Mouse (Mus musculus) neural tube, embryonic 10.5 days (tissue): ENCODE data around the gene Il4i1.

Source experiments
- DNase-seq: peaks from one replicate; pipeline ENCODE4 v3.0.0-alpha.2; 2017; ENCODE audit warnings: low spot score; ENCODE audit errors: extremely low spot score

Gene Il4i1

DNA sequence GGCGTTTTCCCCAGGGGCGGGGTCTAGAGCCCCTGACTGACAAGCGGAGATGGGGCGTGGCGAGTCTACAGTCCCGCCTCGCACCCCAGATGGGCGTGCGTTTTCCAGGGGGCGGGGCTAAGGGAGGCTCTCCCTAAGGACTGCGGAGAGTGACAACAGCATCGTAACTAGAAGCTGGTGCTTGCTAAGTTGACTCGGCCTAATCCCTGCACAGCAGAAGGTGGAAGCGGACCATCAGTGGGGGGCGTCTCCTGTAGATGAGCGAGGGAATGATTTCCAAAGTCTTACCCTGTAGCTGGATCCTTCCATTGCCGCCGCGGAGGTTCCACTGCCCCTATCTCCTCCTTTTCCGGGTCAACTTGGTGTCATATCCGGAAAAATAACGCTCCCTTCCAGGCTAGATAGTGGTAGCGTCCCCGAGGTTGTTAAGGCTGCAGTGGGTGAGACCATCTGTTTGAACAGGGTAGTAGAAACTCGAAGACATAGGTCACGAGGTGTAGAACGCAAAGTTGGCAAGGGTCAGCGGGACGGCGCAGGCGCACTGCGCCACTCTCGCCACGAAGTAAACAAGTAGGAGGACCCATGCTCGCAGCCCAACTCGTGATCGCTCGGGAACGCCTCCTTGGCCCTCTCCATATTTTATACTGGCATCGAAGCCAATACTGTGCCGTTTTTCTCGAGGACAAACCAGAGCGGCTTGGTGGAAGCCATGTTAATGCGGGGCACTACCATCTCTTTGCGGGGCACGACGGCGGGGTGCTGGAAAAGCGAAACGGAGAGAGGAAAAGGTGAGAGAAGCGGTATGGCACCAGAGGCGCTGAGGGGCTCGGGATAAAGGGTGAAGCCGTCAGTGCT is 32.6 kb downstream of the Il4i1 start, which contains the start of the genes Akt1s1 and Tbc1d17:
Gene Akt1s1, plus strand, starts transcription at position 431 of the 855 bp plus-strand sequence.
Gene Tbc1d17, minus strand, starts transcription at position 519 of the 855 bp plus-strand sequence.
- DNase-seq: peak; percentile 94

DNA sequence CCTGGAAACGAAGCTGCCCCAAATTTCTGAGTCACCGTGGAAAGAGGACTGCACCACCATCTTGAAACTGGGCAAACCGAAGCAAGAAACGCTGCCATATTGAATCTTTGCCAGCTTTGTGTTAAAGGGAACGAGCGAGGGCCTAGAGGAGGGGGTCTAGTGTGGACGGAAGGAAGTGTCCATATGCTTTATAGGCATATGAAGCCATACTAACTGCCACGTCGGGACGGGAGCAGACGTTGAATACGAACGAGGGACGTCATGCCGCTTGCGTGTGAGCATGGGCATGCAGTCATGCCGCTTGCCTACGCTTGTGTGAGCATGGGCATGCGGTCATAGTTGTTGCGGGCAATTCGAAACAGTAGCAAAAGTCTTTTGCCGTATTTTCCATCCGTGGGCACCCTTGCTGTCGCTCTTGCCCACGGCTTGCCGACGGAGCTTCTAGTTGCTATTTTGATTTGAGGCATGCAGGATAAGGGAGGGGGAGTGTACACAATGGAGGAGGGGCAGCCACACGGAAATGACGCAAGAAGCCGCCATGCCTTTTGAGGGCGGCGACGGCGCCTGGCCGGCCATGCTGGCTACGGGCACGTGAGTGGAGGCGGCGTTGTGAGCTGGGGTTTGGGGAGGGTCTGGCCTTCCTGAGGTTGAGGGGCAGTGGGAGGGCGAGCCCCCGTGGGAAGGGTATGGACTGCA is 33.4 kb downstream of the Il4i1 start:
- DNase-seq: peak; percentile 90

DNA sequence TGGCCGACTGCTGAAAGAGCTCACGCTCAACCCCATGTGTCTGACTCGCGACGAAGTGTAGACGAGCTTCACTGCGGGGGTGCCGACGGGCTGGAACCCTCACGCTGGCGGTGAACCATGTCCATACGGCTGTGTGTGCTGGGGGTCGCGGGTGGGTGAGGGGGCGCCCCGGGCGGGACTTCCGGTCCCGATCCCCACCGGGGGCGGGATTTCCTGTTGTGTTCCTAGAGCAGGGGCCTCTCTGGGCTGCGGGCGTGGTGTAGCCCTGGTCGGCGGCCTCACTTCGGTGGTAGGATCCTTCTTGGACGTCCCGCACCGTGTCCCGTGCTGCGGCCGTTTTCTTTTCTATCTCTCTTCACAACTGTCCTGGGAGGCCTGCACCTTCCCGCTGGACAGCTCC is 34.0 kb downstream of the Il4i1 start:
- peak; percentile 79 for DNase-seq

DNA sequence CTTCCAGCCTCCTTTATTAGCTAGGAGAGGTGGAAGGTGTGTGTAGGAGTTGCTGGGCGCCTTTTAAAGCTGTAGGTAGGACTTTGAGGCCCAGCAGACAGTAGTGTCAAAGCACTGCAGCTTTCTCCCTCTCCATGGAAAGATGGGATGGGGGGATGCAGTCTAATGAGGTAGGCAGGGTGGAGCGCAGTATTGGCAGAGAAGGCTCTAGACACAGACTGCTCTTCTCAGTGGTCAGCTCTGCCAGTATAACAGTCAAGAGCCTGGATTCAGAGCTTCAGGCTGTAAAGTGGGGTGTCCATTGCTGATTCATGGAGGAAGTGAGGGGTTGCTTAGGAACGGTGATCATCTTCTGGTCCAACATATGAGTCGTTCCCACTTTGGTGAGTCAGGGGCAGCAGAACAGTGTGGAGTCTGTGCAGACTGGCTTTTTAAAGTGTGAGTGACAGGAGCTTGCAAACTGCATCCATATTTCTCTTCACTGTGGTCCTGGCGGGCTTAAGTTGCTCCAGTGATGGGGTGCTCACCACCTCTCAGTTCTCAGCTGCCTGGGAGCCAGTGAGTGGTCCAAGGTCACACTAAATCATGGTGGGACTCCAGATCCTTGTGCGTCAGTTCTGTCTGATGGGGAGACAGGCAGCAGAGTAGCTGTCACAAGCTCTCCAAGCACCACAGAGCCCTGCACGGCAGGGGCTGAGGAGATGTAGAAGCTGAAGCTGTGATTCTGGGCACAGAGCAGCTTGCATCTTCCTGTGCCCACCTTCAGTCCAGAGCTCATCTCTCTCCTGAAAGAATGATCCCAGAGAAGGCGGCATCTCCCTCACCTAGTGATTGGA is 34.8 kb downstream of the Il4i1 start:
- no peak for DNase-seq

DNA sequence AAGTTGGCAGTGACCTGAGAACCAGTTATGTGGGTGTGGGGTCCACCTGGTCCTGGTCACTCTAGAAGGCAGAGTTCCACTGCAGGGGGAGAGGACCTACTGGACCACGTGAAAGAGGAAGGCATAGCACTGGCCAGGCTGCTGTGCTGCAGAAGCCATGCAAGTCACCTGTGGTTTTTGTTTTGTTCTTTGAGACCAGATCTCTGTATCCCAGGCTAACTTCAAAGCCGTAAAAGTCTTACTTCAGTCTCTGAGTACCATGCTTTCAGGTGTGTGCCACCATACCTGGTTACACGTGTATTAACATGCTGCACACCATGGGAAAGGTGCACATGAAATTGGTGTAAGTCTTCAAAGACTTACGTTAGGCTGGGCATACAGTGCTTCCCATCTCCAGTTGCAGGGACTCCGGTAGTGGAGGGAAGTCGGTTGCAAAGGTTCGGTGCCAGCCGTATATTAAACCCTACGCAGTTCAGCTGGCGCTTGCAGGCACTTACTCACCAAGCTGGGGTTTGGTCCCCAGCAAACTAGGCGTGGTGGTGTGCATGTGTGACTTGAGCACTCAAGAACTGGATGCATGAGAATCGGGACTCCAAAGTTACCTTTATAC is 35.5 kb downstream of the Il4i1 start:
- DNase-seq: no peak

DNA sequence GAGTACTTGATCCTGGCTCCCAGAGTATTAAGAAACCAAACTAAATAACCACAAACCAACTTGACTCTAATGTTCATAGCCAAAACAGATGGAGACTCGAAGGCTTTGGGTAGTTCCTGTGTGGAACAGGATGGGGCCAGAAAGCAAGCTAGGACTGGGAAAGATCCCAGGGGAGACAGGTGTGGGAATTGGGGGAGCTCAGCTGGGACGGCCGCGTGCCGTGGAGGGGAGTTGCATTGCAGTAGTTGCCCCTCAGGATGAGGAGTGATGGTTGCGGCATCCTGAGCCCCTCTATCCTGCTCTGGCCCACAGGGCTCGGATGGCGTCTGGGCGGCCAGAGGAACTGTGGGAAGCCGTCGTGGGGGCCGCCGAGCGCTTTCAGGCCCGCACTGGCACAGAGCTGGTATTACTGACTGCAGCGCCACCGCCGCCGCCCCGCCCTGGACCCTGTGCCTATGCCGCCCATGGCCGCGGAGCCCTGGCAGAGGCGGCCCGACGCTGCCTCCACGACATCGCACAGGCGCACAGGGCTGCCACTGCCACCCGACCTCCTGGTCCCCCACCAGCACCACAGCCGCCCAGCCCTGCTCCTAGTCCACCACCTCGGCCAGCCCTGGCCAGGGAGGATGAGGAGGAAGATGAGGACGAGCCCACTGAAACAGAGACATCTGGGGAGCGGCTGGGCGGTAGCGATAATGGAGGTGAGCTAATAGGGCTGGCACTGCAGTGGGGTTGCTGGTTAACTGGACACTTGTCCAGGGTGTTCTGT is 36.3 kb downstream of the Il4i1 start:
- no peak for DNase-seq

DNA sequence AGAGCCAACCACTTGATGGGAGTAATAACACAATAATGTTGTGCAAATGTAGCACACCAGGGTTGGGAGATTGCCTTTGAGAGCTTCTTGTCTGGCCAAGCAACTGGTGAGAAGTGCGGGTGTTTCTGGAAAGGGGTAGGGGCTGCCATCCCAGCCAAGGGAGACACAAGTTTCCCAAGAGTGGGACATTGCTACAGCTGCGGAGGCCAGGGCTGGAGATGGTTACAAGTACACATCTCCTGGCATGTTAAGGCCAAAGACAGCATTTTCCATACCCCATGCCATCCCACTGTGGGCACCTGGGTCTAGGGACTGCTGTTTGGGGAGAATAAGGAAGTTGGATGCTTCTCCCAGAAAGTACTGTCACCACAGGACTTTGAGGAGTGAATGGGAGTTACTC is 36.9 kb downstream of the Il4i1 start:
- DNase-seq: no peak

DNA sequence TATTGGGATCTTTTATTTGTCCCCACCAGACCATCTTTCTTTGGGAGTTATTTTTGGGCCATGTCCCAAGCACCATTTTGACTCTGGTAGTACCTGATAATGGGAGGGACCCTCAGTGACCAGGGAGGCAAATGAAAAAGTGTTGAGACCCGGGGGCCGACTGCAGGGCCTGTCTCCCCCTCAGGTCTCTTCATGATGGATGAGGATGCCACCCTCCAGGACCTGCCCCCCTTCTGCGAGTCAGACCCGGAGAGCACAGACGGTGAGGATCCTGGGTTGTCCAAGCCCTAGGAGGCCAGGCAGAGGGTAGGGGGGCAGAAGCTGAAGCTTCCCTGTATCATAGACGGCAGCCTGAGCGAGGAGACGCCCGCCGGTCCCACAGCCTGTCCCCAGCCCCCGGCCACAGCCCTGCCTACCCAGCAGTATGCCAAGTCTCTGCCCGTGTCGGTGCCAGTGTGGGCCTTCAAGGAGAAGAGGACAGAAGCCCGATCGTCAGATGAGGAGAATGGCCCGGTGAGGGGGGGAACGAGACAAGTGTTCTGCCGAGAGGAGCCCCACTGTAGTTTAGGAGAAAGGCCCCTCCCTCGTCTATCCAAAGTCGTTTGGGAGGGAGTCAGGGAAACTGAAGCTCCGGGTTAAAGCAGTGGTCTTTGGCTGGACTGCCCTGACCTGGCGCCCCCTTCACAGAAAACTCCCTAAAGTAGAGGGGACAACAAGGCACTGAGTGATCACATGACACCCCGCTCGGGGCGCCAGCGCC is 37.6 kb downstream of the Il4i1 start:
- DNase-seq: no peak

DNA sequence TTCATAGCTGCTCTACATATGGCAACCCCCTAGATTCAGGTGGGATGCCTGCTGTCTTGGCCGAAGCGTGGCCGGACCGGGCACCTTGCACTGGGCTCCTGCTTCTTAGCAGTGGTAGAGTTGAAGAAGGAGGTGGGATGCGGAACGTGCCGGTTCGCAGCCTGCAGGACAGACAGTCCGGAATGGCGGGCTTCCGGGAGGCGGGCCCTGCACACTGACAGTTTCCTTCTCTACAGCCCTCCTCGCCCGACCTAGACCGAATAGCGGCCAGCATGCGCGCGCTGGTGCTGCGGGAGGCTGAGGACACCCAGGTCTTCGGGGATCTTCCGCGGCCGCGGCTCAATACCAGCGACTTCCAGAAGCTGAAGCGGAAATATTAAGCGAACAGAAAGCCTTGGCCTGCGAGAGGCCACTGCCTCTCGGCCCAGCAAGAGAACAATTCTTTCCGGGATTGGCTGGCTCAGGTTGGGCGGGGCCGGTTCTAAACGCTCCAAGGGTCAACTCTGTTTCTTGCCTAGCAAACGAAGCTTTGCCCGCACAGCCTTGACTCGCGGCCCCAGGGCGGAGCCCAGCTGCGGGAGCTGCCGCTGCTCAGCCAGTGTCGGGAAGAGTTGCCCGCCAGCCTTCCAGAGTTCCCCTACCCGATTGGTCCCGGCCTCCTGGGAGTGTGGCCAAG is 38.3 kb downstream of the Il4i1 start:
- peak; percentile 76 for DNase-seq

DNA sequence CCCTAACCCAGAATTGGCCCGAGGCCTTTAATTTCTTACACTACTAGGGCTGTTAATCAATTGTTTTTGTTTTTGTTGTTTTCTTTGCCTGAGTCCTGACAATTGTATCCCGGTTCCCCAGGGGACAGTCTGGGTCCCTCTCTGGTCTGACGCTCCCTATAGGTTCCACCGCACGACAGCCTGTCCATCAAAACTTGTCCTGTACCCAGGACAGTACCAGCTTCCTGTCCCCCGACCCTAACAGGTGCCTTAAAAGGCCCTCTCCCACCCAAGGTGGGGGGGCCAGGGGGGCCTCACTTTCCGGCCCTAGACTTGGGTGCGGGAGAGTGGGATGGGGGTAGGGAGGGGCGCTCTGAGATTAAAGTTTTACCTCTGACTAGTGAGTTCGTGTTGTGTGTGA is 38.8 kb downstream of the Il4i1 start:
- DNase-seq: no peak

DNA sequence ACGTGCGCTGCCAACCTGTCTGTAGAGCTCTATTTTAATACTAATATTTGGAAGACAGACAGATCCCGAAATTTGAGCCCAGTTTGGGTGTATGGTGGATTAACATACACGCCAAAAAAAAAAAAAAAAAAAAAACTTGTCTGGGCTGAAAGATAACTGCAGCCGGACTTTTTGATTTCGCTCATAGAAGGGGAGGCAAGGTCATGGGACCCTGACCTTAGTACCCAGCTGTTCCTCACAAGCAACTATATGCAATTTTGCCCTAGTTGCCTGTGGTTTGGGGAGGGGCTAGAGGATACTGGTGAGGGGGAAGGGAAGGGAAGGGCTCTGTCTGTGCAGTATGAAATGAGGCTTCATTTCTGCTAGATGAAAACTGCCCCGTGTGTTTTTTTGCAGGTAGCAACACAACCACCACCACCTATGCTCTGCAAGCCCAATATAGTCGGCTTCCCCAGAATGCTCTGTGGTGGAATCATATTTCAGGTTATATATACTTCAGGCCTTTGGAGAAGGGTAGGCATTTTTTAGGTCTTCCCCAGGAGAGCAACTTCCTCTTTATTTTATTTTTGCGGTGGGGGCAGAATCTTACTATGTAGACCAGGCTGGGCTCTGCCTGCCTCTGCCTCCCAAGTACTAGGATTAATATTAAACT is 40.2 kb downstream of the Il4i1 start:
- no peak for DNase-seq

DNA sequence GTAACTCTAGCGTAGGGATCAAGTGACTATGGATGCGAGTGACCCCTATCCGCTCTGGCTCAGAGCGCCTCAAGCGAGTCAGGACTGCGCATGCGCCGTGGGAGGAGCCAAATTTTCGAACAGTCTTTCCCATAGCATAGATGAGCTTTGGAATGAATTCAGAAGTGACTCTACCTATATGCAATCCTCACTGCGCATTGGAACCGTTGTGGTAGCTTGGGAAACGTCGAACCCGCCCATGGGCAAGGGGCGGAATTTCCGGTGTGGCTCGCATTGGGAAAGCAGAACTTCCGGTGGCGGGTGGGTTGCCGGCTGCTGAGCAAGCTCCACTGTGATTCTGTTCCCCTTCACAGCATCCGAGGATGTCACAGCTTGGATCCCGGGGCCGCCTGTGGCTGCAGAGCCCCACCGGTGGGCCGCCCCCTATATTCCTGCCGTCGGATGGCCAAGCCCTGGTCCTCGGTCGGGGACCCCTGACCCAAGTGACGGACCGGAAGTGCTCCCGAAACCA is 40.9 kb downstream of the Il4i1 start, which contains the start of gene Pnkp:
Gene Pnkp, plus strand, starts transcription at position 98 of the 511 bp plus-strand sequence.
- DNase-seq: peak; percentile 91

DNA sequence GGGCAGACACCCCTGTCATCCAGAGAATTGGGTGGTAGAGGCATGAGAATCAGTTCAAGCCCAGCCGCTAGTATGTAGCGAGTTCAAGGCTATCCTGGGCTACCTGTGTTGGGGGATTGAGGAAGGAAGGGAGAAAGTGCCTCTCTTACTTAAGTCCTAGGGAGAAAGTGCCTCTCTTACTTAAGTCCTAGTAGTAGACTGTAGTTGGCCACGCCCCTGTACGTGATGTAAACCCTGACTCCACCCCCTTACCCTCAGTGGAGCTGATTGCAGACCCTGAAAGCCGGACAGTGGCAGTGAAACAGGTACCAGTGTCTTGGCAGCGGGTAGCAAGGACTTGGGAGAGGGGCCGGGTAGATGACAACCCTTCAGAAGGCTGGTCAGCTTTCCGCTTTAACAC is 41.7 kb downstream of the Il4i1 start:
- DNase-seq: no peak

DNA sequence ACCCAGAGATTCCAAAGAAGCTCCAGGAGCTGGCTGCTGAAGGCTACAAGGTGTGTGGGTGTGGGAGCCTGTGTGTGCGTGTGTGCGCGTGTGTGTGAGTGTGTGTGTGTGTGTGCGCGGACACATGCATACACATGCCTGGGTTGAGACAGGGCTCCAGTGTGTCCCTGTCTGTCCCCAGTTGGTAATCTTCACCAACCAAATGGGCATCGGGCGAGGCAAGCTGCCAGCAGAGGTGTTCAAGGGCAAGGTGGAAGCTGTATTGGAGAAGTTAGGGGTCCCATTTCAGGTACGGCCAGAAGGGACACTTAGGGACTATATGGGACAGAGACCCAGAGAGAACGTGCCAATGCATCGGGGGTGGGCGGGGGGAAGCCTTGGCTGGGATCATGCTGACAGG is 43.7 kb downstream of the Il4i1 start:
- DNase-seq: no peak

DNA sequence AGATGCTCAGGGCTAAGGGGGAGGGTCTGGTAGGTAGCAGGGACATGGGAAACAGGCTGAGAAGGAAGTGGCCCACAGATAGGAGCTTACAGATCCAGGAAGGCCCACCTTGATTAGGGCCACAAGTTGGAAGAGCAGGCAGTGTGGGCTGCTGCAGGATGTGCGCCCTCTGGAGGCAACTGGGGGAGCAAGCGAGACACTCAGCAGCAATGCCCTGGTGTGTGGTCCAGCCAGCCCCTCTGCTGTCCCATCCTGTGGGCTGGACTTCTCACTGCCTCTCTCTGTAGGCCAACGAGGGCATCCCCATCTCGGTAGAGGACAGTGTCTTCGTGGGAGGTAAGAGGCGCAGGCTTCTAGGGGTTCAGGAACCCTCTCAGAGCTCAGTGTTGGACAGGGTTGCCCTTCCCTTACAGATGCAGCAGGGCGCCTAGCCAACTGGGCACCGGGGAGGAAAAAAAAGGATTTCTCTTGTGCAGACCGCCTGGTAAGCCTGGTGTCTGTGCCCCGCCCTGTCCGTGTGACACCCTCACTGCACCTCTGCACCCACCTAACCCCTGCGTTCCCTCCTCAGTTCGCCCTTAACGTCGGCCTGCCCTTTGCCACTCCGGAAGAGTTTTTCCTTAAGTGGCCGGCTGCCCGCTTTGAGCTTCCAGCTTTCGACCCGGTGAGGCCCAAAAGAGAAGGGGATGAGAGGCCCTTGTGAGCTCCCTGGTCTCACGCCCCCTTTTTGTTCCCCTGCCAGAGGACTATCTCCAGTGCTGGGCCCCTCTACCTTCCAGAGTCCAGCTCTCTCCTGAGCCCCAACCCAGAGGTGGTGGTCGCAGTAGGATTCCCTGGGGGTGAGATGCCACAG is 44.6 kb downstream of the Il4i1 start:
- DNase-seq: peak; percentile 76

DNA sequence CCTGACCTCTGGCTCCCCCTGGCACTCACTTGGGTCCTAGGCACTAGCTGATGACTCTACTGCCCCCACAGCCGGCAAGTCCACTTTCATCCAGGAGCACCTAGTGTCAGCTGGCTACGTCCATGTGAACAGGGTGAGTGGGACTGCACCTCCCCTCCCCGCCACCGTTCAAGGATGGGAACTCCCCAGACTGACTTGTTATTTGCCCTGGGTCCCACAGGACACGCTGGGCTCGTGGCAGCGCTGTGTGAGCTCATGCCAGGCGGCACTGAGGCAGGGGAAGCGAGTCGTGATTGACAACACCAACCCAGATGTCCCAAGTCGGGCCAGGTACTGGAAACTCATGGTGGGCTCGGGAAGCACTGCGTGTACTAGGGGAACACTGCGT is 45.2 kb downstream of the Il4i1 start:
- no peak for DNase-seq

DNA sequence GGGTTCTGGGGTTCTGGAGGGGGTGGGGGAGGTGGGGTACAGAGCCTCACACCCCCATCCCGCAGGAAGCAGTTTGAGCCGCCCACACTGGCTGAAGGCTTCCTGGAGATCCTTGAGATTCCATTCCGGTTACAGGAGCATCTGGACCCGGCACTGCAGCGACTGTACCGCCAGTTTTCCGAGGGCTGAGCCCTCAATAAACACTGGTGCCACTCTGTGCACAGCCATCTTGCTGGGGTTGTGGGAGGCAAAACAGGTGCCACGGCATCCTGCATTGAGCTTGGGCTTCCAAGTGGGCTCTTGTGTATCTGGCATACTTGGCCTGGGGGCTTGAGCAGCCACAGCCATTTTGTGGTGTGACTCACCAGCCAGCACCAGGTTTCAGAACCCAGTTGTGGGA is 46.2 kb downstream of the Il4i1 start:
- no peak for DNase-seq

DNA sequence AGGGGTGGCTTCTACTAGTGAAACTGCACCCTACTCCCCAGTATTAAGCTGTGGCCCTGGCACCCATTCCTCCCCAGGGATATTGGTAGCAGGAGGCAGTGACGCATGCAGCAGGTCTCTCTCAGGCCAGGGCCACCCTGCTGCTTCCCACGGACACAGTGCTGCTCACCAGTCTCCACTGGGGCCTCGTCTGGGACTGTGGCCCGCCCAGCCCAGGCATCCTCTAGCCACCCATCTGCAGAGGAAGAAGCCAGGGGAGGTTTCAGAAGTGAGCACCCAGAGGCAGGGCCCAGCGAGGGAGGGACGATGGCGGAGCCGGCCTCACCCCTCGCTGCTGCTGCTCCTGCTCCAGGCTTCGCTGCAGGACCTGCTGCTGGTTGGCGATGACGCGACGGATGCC is 47.0 kb downstream of the Il4i1 start:
- DNase-seq: no peak
